Mouse (Mus musculus) kidney, postnatal 0 days (tissue): ENCODE results near the gene Gstm7. TPM values are rescaled to one million over a fixed set of nuclear protein-coding genes. Genes with fewer than 3 reads are reported as not detected.

Experiments
- ATAC-seq: fragments of 200-750 bp; cut with Nextera tagmentation; replicated peaks from 2 replicates; pipeline ENCODE4 v1.8.0; 2017; ENCODE audit warnings: low read depth, moderate number of reproducible peaks, moderate TSS enrichment, moderate library complexity; ENCODE audit not compliant: low FRiP score
- DNase-seq: peaks from one replicate; pipeline ENCODE4 v3.0.0-alpha.2; 2016; ENCODE audit warnings: low spot score
- H3K27ac ChIP-seq: fragments of 300-500 bp; sonication (generic); 2 replicates; pipeline ENCODE4 v1.5.1; 2014; ENCODE audit warnings: mild to moderate bottlenecking
- H3K27me3 ChIP-seq: fragments of 300-500 bp; sonication (generic); 2 replicates; pipeline ENCODE4 v1.6.1; 2014; ENCODE audit warnings: low read length, mixed read lengths; ENCODE audit not compliant: insufficient read depth
- H3K36me3 ChIP-seq: fragments of 300-500 bp; sonication (generic); 2 replicates; pipeline ENCODE4 v1.6.1; 2014; ENCODE audit warnings: low read length, mixed read lengths; ENCODE audit not compliant: insufficient read depth
- H3K4me1 ChIP-seq: fragments of 300-500 bp; sonication (generic); replicated peaks from 2 replicates; pipeline ENCODE4 v1.6.1; 2014; ENCODE audit warnings: antibody characterized with exemption, low read length, mixed read lengths; ENCODE audit not compliant: insufficient read depth
- H3K4me2 ChIP-seq: fragments of 300-500 bp; sonication (generic); 2 replicates; pipeline ENCODE4 v1.6.1; 2014; ENCODE audit warnings: mild to moderate bottlenecking, low read length, moderate library complexity, mixed read lengths
- H3K4me3 ChIP-seq: fragments of 300-500 bp; sonication (generic); replicated peaks from 2 replicates; pipeline ENCODE4 v1.5.1; 2014; ENCODE audit warnings: low read depth, low read length
- H3K9ac ChIP-seq: fragments of 300-500 bp; sonication (generic); 2 replicates; pipeline ENCODE4 v1.6.1; 2014; ENCODE audit warnings: low read depth, low read length
- H3K9me3 ChIP-seq: fragments of 300-500 bp; sonication (generic); replicated peaks from 2 replicates; pipeline ENCODE4 v1.6.1; 2016; ENCODE audit warnings: low read length, inconsistent platforms, mixed read lengths
- CTCF ChIP-seq: IDR thresholded peaks from 2 replicates; pipeline ENCODE4 v1.5.1; 2016; ENCODE audit warnings: antibody characterized with exemption, low read depth, mild to moderate bottlenecking, moderate library complexity
- WGBS: fragments of 180-500 bp; shearing (Covaris S2); extraction: QIAGEN DNeasy Blood & Tissue Kit; methylation state at CpG from one replicate; pipeline ENCODE4 v1.1.7; 2014; 5-methylcytosine and 5-hydroxymethylcytosine counted together
- polyA plus RNA-seq: library from polyadenylated mRNA; unstranded; fragments of >200 nt; fragmentation: Nextera tagmentation; extraction: Ambion mirVana; gene quantifications from 2 replicates; pipeline ENCODE4 v1.2.1, GENCODE M21; 2015

Gene Gstm7
- polyA plus RNA-seq, 1 experiment from 2014 or later: 18.3 TPM

DNA sequence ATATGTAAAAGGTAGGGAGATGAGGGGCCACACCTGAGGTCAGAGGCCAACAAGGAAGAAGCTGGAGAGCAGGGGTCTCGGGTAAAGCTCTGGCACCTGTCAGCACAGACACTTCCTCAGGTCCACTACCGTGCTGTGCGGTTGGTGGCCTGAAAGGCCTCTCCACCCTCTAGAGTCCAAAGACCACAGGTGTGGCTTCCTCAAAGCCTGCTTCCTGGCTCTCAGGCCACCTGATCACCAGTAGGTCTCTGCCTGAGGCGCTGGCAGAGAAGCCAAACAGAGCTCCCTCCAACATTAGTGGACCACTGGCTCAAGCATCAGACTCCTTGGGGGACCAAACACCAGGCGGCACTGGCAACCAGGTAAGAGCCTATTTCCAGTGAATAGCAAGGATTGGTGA is 54.6 kb downstream of the Gstm7 start, which contains the start of gene Eps8l3:
Gene Eps8l3 (plus strand): TSS at position 225 of the 400 bp plus-strand sequence.
- H3K4me1 ChIP-seq: no peaks in the 10 kb centered on the region
- H3K4me2 ChIP-seq: no peak within 1 kb of the TSS
- no peaks in the 10 kb centered on the region for H3K27me3 ChIP-seq
- DNase-seq (no peak), ATAC-seq (no peak)
- H3K36me3 ChIP-seq: no peaks in the 10 kb centered on the region
- no peak within 1 kb of the TSS for H3K4me3 ChIP-seq
- H3K9me3 ChIP-seq: no peaks in the 10 kb centered on the region
- no peak within 1 kb of the TSS for H3K27ac ChIP-seq
- no peak for TF ChIP-seq CTCF
- no peak within 1 kb of the TSS for H3K9ac ChIP-seq
- WGBS: 90% methylated on average over 5 of the region's 5 CpGs

Other genes with a start within 250 kb of the Gstm7 start
- 79.2 and 81.5 TPM in 2 replicates for gene Ahcyl1, start 235.3 kb downstream of the Gstm7 start, polyA plus RNA-seq
- gene Csf1, start 171.3 kb downstream of the Gstm7 start, polyA plus RNA-seq: 7.8 and 8.7 TPM in 2 replicates
- gene Eps8l3, start 54.6 kb downstream of the Gstm7 start, polyA plus RNA-seq: 0.13 TPM in 1 of 2 replicates, not detected in the other
- 246 and 258 TPM in 2 replicates for gene Gstm5, start 36.0 kb downstream of the Gstm7 start, polyA plus RNA-seq
- 8.5 and 8.8 TPM in 2 replicates for gene Gstm6, start 11.9 kb upstream of the Gstm7 start, polyA plus RNA-seq
- gene Gstm3, start 37.5 kb upstream of the Gstm7 start, polyA plus RNA-seq: 0.14 and 0.17 TPM in 2 replicates
- gene Gstm2, start 54.6 kb upstream of the Gstm7 start, polyA plus RNA-seq: 148 and 155 TPM in 2 replicates
- 177 and 224 TPM in 2 replicates for gene Gstm1, start 86.2 kb upstream of the Gstm7 start, polyA plus RNA-seq
- 21.8 and 22.1 TPM in 2 replicates for gene Gstm4, start 113.1 kb upstream of the Gstm7 start, polyA plus RNA-seq
- gene Ampd2, start 154.8 kb upstream of the Gstm7 start, polyA plus RNA-seq: 35.8 and 38.2 TPM in 2 replicates
- gene Gnat2, start 161.0 kb upstream of the Gstm7 start, polyA plus RNA-seq: 1.0 and 1.2 TPM in 2 replicates
- 134 and 147 TPM in 2 replicates for gene Gnai3, start 214.3 kb upstream of the Gstm7 start, polyA plus RNA-seq
- not detected in 2 replicates for gene Gpr61, start 223.1 kb upstream of the Gstm7 start, polyA plus RNA-seq